Mouse (Mus musculus) spleen, postnatal 36 days (tissue): ENCODE measurements around the gene Btn1a1.

Experiments used
- DNase-seq, 2 experiments: peaks; one replicate each; pipeline ENCODE4 v3.0.0; 2022; ENCODE audit warnings: low spot score in 2 of 2, mixed read lengths in 1 of 2

The Btn1a1 gene

DNA sequence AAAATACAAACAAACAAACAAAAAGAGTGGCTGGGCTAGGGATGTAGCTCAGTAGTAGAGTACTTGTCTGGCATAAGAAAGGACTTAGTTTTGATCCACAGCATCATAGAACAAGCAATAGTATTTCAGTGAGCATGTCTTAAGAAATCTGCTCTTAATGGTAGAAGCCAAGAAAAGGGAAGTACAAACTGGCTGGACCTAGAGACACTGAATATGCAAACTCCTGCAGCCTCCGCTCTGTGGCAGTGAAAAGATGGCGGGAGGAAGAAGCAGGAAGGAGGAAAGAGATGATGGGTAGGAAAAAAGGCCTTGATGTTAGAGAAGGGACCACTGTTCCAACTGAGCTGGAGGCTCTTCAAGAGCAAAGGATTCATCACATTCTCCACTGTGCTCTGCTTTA lies 17.5 kb upstream of the Btn1a1 start:
- no peak for DNase-seq

- no peak for DNase-seq
These were observed 10.0 kb upstream of the Btn1a1 start for GRCm38 (mm10) chr13:23475658-23476057.

DNA sequence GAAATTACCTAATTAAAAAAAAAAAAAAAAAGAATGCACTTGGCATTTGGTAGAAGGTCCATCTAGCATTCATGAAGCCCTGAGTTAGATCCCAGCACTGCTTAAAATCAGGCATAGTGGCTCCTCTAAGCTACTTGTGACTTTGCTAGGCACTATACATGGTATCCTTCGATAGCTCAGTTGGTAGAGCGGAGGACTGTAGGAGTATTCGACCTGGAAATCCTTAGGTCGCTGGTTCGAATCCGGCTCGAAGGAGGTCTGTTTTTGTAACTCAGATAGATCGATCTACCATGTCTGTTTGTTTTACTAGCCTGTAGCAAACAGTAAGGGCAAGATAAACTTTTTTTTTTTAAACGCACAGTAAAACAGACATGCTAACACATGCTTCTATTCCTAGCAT lies 1.2 kb upstream of the Btn1a1 start:
- peak; percentile 58 to 61 for DNase-seq

GRCm38 (mm10) chr13:23466306-23466705 lies 605 bp upstream of the Btn1a1 start:
- DNase-seq: no peak

- no peak for DNase-seq
These were observed 797 bp downstream of the Btn1a1 start for GRCm38 (mm10) chr13:23464841-23465366.

DNA sequence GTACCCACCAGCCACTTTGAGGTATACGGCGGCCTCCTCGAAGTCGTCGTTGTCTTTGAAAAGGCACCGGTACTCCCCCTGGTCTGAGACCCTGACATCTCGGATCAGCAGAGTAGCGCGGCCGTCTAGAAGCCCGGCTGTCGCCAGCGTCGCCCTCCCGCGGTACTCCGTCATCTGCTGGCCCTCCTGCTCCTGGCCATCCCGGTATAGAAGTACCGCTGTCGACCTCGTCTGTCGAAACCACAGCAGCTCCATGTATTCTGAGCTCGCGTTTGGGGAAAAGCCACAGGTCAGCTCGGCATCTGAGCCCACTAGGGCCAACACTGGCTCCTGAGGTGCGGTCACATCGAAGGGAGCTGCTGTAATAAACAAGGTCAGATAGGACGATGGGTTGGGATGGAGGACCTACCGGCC lies 1.5 kb downstream of the Btn1a1 start:
- peak in 1 of 2 experiments; percentile 9 for DNase-seq

GRCm38 (mm10) chr13:23463381-23464223 lies 2.1 kb downstream of the Btn1a1 start:
- DNase-seq: peak; percentile 37 to 62

DNA sequence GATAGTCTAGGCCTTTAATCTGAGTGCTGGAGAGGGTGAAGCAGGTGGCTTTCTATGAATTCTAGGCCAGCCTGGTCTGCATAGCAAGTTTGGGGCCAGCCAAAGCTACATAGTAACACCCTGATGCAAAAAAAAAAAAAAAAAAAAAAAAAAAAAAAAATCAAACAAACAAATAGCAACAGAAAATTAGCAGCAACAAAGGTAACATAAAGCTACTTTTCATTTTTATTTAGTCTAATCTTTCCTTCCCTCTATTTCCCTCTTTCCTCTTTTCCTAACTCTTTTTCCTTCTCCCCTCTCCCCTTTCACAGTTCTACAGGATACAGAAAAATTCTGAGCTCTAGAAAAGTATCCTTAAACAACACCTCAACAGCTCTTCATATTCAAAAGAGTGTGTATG lies 3.0 kb downstream of the Btn1a1 start:
- DNase-seq: no peak

DNA sequence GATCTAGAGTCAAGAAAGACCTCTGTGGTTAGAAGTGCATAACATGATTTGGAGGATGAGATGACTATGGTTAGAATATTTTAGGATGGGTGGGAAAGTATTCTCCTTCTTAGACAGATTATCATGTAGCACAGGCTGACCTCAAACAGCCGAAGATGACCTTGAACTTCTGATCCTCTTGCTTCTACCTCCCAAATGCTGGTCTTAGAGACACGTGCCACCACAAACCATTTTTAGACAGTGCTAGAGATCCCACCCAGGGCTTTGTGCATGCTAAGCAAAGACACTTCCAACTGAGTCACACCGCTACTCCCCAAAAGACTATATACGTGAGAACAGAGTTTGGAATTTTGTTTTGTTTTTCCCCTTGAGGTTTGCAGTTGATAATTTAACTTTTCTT lies 3.6 kb downstream of the Btn1a1 start:
- no peak for DNase-seq

DNA sequence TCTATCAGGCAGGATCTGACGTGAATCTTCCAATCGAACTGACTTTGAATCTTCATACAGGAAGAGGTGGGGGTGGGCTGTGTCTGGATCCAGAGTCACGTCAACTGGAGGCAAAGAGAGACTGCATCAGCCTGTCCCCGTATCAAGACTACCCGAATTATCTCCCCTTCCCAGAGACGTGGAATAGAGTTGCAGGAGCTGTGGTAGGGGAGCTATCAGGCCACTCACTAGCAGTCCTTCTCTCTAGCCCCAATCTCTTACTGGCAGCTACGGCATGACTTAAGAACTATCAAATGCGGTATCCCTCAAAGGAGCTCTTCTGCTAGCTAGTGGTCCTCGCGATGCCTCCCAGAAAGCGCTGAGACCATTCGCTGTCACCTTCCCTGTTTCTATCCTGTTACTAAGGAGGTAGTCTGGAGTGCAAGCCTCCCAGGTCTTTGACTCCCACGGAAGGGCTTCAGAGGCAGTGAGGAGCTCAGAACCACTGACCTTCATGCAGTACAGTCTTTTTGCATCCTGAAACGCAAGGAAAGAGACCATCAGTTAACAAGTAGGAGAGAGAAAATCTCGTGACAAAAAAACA lies 6.3 kb downstream of the Btn1a1 start:
- peak; percentile 15 to 32 for DNase-seq

DNA sequence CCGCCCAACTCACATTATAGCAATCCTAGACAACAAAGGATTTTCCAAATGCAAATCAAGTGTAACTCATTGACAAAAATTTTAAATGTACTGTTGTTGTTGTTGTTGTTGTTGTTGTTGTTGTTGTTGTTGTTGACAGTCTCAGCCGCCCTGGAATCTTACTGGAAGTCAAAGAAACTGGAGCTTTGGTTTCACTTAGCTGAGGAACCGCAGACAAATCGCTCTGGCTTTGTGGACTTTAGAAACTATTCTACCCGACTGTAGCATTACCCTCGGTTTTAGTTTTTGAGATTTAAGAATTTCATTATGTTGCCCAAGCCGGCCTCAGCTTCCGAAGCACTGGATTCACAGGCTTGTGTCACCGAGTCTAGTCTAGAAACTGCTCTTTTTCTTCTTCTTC lies 11.8 kb downstream of the Btn1a1 start:
- no peak for DNase-seq

- DNase-seq: peak; percentile 69 to 80
These were observed 12.3 kb downstream of the Btn1a1 start for GRCm38 (mm10) chr13:23453362-23453862.

DNA sequence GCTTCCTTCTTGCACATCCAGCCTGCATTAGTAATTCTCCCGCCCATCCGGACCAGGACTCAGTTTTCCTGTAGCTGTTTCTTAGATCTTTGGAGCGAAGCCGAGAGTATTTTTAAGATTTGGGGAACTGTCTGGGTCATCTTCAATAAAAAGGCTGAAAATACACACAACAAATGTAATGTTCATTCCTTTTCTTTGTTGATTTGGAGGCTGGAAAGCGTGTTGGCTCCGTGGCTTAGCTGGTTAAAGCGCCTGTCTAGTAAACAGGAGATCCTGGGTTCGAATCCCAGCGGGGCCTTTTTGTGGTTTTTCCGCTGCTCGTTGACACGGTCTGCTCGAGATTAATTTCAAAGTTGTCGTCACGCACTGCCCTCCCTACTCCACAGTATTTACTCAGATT lies 15.3 kb downstream of the Btn1a1 start:
- DNase-seq: peak; percentile 73 to 82

DNA sequence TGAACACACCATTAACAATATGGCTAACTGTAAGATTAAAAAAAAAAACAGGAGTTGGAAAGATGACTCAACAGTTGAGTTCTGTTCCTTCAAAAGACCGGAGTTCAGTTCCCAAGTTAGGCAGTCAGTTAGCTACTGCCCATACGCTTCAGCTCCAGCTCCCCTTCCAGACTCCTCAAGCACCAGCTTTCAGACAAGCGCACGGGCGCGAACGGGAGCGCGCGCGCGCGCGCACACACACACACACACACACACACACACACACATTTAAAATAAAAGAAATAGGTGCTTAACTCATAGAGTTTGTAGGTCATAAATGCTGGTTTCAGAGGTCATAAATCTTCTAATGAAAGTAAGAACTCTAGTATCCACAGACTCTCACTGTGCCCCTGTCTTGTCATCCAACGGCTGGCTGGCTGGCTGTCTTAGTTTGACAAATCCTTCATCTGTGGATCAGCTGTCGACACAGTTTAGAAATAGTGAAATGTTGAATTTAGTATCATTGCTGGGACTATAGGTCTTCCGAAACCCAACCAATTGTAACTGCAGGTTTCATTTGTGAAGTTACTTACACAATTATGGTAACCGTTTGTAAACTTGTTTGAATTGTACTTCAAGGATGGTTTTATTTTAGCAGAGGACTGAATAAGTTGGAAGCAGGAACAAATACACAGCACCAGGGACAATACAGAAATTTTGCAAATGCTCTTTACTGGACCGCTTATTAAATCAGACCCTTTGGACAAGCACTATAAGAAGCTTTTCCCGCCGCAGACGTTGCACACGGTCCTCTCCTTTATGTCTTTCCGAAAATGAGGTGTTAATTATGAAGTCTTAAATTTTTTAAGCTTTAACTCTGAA lies 16.2 kb downstream of the Btn1a1 start:
- DNase-seq: peak in 1 of 2 experiments; percentile 24

GRCm38 (mm10) chr13:23448758-23449157 lies 16.9 kb downstream of the Btn1a1 start:
- DNase-seq: no peak

- peak; percentile 73 to 85 for DNase-seq
These were observed 19.2 kb downstream of the Btn1a1 start for GRCm38 (mm10) chr13:23446498-23446952.

- DNase-seq: peak; percentile 84 to 92
These were observed 20.0 kb downstream of the Btn1a1 start for GRCm38 (mm10) chr13:23445561-23446320.

DNA sequence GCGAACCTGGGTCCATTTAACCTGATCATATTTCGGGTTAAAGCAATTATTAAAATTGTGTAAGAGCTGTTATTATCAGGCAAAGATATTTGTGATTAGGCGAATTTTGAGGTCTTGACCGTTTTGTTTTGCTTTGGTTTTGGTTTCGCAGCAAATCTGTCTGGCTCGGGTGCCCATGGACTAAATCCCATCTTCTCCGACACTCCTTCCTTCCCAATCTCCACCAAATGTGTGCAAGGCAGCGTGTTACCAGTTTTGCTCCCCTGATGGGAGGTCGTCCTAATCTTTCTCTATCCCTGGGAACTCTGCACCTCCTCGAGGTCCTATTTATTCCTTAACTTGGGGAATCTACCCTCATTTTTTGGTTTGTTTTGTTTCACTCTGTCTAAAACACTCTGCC lies 20.5 kb downstream of the Btn1a1 start:
- DNase-seq: no peak

GRCm38 (mm10) chr13:23444451-23444850 lies 21.2 kb downstream of the Btn1a1 start:
- no peak for DNase-seq

GRCm38 (mm10) chr13:23439901-23440300 lies 25.8 kb downstream of the Btn1a1 start:
- DNase-seq: no peak

GRCm38 (mm10) chr13:23438521-23438920 lies 27.2 kb downstream of the Btn1a1 start:
- peak in 1 of 2 experiments; percentile 40 for DNase-seq
